Mouse (Mus musculus) adrenal gland, postnatal 4 days (tissue): ENCODE results near the gene Sorcs1. TPM values are rescaled to one million over a fixed set of nuclear protein-coding genes. Genes with fewer than 3 reads are reported as not detected.

ENCODE experiments used
- DNase-seq, 2 experiments: peaks; one replicate each; pipeline ENCODE4 v3.0.0; 2021 to 2022; ENCODE audit warnings: low spot score in 2 of 2, mixed read lengths in 2 of 2
- long read RNA-seq, 2 experiments: library from polyadenylated mRNA; stranded (forward); transcript quantifications; one replicate each; pipeline ENCODE4 v2.0.0; 2021
- total RNA-seq, 2 experiments: library from RNA; stranded (reverse); gene quantifications; 2 replicates each; pipeline ENCODE4 v1.2.3; 2021

Gene Sorcs1
- 1 to 10 TPM; 2.4 to 2.7 TPM for total RNA-seq
- long read RNA-seq, experiment 1, result 0 reads
- long read RNA-seq, experiment 2, partial matches to known transcripts, result 1 of 3 reads
- long read RNA-seq, experiment 2, other reads (novel, unspliced or antisense), result 2 of 3 reads

DNA sequence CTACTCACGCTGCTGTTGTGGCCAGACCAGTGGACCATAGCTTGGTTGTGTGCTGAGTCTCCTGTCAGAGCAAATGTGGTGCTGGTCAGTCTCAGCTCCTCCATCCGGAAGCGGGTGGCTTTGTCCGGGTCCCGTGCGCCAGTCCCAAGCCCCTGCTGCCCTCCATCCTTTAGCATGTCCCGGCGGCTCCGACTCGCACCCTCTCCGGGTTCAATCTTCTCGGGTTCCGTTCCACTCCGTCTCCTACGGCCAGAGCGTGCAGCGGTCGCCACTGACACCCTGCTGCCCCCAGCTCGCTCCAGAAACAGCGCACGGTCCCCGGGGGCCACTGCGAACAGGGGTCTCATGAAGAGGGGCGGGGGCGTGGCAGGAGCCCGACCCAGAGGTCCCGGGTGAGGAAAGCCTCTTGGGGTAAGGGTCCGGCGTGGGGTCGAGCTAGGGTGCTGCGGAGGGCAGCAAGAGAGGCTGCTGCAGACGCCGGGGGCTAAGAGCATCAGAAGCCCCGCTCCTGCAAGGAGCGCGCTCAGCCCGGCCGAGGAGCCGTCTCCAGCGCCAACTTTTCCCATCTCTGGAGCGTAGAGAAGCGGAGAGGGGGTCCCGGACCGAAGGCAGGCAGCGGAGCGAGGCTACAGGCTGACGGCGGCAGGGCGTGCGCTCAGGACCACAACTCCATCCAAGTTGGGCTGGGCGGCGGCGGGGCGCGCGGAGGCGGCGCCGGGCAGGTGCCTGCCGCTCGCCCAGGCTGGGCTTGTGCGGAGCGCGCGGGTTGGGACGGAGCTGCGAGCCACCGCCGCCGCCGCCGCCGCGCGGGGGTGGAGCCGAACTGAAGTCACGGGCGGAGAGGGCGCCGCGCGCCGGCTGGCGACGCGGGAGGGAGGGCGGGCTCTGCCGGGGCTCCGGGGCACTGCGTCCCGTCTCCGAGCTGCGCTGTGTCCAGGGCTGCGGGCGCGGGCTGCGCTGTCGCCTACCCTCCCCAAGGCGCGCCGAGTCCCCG, at the start of gene Sorcs1:
Gene Sorcs1 (minus strand): TSS at position 744 of the 994 bp plus-strand sequence.
- peak; percentile 4 to 11 for DNase-seq

DNA sequence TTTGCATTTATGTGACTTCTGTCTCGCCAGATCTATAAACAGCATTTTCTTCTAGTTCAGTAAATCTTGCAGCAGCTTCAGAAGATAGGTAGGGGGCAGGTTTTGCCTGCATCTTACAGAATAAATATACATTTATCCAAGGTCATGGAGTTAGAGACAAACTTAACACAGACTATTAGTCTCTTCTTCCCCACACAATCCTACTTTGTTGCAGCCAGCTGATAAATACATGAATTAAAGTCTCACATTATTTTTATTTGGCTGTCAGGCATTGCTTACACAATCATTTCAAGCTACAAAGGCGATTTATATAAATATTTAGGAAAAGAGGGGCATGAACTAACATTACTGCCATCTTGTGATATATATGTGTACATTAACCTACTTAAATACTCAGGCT, 4.8 kb upstream of the Sorcs1 start:
- DNase-seq, result no peak

DNA sequence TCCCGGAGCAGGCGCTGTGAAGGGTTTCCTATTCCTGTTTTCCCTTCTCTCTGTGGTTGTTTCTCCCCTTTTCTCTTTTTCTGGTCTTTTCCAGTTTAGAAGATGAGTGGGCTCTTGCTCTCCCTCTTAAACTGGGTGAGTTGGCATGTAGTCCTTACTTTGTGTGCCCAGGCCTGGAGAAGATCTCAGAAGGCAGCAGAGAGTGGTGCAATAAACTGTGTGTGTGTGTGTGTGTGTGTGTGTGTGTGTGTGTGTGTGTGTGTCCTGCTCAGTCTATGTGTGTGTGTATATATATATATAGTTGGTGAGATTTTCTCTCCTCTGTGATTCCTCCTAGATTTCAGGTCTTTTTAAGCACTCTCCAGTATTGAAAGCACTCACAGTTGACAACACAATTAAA, 500 bp upstream of the Sorcs1 start:
- DNase-seq, result no peak

DNA sequence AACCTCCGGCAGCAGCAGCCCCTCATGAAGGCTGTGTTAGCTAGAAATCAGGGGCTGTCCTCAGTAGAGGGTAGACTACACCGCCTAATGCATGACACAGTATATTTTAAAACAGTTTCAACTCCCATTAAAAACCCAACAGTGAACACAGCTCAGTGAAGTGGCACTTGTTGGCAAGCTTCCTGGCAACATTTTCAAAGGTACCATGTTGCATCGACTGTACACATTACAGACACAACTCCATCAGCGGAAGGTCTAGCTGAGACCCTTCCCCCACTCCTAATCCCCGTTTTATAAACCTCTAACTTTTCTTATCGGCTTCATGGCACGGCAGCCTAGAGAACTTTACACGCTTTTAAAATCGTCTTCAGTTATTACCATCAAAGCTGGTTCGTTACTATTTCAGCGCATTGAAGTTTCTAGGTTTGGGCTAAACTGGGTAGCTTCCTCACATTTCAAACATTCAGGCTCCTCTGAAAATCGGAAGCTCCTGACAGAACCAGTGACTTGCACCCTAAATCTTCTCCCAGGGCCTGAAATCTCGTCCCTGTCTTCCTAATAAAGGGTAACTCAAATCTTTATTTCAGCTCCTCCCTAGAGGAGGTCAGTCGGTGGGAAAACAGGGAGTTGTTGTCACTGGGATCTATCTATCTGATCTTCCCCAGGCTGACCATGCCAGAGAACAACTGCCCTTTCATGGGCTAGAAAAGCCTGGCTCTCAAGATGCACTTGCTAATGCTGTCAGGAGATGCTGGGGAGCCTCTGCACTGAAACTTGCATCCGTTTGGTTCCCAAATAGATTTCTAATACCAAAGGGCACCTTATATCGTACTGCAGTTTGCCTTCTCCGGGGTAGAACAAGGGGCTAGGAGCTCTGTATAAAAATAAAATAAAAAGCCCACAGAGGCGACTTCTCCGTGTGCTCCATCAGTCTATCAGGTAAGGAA, 1.6 kb downstream of the Sorcs1 start:
- DNase-seq, result no peak

DNA sequence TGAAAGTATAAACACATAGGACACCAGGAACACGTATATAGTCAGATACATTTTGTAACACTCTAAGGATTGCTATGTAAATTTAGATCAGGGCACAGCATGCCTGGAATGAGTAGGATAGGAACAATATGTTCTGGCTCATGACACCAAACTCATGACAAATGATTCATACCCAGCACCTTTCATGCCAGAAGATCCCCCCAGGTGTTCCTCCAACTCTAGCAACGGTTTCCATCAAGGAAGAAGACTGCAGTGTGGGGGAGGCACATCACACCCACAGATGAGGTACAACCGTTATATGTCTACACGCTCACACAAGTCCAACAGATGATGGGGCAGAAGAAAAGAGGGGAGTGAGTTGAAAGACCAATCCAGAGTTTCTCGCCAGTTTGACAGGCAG, 3.5 kb downstream of the Sorcs1 start:
- DNase-seq, result no peak

DNA sequence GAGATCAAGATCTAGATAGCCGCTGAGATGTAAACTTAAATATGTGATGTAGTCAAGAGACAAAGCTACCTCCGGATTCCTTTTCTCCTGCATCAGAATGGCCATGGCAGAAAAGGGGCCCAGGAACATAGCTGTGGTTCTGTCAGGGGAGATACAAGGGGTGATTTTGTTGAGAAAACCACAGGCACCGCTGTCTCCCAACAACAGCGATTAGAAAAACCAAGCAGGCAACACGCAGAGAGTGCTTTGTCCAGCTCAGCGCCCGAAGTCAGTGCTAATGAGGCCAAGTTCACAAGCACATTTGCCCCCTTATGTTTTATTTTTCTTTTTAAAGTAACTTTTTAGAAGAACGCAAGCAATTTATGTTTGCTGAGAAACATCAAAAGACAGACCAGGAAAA, 10.9 kb downstream of the Sorcs1 start:
- no peak for DNase-seq

DNA sequence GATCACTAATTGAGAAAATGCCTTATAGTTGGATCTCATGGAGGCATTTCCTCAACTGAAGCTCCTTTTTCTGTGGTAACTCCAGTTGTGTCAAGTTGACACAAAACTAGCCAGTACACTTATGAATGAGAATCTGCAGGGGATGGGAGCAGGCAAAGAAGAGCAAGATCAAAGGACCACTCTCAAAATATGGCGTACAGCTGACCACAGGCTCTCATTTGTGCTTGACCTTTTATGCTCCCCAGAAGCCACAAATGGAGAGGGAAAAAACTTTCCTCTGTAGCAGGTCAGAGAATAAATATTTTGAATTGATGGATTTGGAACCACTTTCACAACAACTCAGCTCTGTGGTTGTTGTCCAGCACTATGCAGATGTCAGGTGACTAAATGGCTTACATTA, 14.1 kb downstream of the Sorcs1 start:
- DNase-seq, result no peak

DNA sequence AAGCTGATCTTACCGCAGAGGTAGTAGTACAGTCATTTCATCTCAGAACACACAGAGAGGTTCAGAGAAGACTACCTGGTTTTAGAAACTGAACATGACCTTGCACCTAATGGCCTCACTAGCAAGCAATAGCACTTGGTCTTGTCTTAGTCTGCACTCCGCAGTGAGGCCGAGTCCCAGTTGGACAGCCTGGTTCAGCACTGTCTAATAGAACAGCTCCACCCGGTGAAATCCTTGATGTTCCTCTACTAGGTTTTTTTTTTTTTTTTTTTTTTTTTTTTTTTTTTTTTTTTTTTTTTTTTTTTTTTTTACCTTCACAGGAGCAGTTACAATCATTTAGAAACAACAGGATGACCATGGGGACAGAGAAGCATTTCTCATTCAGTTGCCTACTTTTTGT, 19.3 kb downstream of the Sorcs1 start:
- no peak for DNase-seq

DNA sequence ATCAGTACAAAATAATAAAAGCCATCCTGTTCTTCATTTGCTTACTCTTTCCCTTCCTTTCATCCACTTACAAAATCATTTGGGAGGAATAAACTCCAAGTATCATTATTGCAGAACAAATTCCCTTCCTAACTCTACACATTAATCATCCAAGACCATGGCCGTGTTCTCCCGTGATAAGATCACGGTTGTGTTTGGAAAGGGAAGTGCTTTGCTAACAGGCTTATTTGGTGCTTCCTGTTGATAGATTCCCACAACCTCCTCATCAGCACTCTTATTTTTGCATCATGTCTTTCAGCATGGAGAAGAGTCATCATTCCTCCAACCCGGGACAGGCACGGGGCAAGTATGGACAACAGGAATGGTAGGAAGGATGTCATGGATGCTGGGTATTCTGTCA, 25.7 kb downstream of the Sorcs1 start:
- no peak for DNase-seq

DNA sequence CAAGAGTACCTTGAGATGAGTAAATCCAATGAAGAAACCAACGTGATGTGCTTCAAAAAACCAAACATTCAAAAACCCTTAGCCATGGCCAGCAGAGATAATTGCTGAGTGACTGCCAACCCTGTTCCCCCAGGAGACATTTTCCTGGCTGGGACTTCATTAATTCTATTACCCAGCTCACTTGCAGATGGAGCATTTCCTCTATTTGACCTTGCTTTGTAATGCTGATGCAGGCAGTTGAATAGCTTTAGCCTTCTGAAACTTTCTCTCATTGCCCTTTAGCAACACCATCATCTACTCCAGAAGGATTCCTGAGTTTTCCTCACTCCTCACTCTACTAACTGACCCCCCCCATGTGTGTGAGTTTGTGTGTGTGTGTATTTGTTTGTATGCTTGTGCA, 34.6 kb downstream of the Sorcs1 start:
- no peak for DNase-seq

DNA sequence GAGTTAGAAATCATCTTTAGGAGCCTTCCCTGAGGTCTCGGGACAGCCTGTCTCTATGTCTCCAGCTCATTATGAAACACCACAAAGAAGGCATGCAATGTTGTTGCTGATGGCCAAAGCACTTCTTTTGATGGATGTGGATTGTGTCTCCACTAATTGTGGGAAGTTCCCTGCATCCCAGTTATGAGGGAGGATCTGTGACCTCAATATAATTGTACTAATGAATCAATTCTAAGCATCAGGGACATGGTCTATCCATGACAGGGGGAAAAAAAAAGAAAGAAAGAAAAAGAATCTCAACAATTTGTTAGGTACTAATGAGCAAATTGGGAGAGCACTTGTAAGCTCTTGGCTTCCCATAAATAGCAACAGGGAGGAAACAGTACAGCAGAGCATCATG, 36.3 kb downstream of the Sorcs1 start:
- no peak for DNase-seq

DNA sequence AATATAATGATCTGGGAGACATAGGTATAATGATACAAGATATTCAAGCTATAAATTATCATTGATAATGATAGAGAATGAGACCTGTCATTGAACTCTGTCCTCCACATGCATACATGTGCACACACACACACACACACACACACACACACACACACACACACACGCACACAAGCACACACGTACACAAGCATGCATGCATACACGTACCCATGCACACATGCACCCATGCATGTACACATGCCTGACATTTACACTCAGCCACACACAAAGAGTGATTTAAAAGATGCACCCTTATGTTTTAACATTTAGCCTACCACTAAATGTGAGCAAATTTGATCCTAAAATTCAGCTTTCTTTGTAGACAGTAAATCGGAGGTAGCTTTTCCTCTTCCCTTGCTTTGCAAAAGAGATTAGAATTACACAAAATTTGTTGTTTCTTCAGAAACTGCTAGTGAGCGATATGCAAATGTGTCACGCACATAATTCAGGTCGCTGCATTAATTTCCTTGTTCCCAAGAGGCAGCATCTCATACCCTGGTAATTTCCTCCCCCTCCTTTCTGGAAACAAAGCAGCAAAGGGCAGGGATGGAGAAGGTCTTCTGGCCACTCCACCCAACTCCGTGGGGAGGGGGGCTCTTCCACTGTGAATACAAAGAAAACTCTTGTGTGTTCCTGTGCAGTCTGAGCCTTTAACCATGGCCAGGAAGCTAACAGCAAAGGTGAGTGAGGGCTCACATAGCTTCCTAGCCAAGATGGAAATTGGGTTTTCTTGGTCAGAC, 38.0 kb downstream of the Sorcs1 start:
- no peak for DNase-seq

DNA sequence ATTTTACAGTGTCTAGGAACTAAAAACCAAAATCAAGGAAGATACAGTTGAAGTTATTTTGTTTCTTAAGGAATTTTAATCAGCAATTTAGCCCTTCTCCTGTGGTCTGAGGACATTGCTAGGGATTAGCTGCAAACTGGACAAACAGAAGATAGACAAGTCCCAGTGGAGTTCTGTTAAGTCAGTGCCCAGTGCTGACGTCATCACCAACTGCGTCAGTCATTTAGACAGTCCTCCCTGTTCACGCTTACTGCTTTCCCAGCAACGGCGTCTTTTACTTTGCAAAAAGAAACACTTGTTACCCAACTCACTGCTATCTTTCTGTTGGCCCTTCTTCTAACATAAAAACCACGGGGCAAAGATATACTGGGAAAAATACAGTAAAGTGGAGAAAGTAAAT, 40.3 kb downstream of the Sorcs1 start:
- no peak for DNase-seq

DNA sequence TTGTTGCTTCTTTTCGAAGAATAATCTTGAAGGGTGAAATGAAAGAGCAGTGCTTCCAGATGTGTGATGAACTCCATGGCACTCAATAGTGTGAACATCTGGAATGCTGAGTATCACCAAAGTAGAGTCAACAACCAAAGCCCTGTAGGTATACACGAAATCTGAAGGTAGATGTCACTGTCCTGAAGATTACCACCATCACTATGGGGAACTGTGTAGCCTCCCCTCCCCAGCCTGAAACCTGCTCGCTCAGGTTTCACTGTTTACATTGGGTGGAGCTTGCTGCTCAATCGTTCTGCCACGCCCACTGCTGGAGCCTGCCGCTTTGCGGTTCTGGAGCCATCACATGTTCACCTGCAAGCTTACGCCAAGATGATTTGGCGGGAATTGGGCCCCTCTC, 64.4 kb downstream of the Sorcs1 start:
- DNase-seq, result no peak

DNA sequence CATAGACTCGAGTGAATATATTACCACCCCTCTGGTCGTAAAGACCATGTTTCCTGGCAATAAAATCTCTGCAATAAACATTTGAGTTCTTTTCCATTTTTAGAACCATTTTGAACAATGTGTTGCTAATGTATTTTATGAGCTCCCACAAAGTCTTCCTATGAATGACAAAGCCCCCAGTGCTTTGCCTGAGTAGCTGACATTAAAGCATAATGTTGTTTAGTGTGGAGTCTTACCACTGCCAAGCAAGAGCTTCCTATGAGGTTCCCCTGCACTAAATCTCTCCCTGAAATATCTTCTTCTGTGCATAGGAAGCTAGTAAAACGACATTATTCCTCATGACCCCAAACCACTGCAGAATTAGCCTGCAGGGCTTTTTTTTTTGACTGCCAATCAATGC, 66.8 kb downstream of the Sorcs1 start:
- DNase-seq, result no peak

DNA sequence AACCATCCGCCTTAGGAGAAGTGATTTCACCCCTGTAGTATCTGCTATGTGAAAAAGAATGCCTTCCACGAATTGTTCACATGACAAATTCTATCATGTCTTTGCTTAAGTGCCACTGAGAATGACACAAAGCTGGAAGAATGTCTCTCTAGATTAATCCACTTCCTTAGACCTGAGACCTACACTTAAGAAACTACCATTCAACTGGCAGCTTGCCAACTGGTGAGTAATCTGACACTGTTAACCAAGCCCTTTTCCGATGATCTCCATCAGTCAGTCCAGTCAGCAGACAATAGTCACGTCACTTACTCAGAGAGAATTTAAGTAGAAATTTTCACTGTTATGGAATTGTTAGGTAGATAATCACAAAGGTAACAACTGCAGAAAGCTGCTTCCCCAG, 74.6 kb downstream of the Sorcs1 start:
- no peak for DNase-seq

DNA sequence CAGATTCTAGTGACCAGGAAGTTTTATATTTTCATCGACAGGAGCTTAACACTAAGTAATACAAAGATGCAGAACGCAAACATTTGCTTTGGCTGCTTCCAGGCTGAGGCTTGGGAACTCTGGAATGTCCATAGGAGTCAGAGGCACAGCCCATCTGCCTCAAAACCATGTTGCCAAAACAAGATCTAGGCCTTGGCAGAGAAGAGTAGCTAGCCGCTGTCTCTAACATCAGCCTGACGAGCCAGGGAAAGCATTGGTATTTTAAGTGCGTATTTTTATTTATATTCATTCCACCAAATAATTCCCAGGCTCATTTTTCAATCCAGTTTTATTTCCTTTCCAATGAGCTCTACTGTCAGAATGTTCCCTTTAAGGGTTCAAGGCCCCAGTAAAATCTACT, 75.1 kb downstream of the Sorcs1 start:
- DNase-seq, result no peak

DNA sequence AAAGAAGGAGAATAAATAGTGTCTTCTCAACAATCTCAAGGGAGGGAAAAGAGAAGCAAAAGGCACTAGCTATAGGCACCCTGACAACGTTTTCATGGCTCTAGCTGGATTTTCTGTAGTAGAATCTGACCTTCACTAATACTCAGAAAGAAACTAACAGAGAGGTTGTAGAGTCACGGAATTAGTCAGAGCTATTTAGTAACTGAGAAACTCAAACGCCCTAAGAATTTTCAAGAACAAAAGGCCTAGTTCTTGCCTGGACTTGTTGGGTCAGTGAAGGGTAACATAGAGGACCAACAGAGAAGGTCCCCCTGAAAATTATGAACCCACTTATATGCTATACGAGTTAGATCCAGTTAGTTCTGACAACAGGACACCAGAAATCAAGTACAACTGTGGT, 81.1 kb downstream of the Sorcs1 start:
- DNase-seq, result no peak

DNA sequence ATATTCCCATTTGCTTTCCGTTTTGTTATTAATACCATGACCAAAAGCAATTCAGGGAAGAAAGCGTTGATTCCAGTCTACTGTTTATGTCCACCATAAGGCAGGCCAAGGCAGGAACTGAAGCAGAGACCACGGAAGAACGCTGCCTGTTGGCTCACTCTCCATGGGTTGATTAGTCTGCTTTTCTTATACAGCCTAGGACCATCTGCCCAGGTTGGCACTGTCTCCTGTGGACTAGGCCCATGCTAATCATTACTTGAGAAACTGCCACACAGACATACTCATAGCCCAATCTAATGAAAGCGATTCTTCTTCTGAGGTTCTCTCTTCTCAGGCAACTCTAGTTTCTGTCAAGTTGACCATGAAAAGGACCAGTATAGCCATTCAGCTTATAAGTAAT, 92.3 kb downstream of the Sorcs1 start:
- DNase-seq, result no peak

DNA sequence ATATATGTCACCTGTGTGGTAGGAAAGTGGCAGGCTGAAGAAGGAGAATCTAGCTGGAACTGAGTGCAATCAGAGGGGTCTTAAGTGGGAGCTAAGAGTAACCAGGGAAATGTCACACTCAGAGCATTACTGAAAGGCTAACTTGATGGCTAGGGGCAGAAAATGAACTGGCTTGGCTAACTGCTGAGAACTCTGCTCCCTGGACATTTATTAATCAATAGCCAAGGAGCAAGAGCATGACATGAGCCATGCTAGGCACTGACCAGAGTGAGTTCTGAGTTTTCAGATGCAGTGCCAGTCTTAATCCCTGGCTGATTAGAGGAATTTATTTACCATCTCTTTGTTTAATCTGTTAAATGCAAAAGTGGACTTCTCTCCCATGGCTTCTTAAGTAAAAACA, 95.5 kb downstream of the Sorcs1 start:
- no peak for DNase-seq

DNA sequence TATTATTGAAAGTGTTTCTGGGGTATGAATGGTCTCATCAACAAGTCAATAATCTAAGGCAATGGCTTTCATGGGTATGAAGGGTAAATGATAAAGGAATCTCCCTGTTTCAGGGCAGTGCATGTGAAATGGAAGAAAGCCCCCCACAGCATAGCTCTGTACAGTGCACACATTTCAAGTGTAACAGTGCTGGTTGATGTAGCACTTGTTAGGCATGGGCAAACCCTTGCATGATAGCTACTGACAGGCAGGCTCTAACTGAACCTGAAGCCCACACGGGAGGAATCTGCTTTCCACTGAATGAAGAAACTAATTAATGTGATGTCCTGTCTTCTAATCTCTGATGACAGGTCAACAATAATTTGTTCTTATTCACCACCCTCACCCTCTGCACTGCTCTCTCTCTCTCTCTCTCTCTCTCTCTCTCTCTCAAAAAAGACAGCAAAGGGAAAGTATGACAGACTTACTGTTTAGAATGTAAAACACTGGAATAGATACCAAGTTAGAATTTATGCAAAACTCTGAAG, 108.7 kb downstream of the Sorcs1 start:
- DNase-seq, result no peak
